Mouse (Mus musculus): ENCODE data around the gene Tuba4a. TPM values are rescaled to one million over a fixed set of nuclear protein-coding genes. Genes with fewer than 3 reads are reported as not detected.
A peak's percentile ranks its signal among the peaks of the same experiment; 100 is the strongest.

The Tuba4a gene
- total and polyA plus RNA-seq, 2 experiments from 2014 or later: 142 to 227 TPM

GRCm38 (mm10) chr1:75190577-75190976, 29.1 kb downstream of the Tuba4a start:
- peak overlapping the region; percentile 1; the same call in 1 of the 2 replicates for H3K9ac ChIP-seq (replicated peaks; ENCODE audit: low read depth, low read length)
- H3K4me3 ChIP-seq (ENCODE audit: low read depth, low read length): no peak overlapping the region
- H3K27ac ChIP-seq (ENCODE audit: low read depth): no peak overlapping the region
- H3K9me3 ChIP-seq (replicated peaks; ENCODE audit: control insufficient read depth, low read length): no peaks in the 10 kb centered on the region
- peaks cover 33% of the 10 kb centered on the region for H3K36me3 ChIP-seq (replicated peaks; ENCODE audit: control insufficient read depth, insufficient read depth, low read length)
- TF ChIP-seq CTCF (IDR thresholded peaks at IDR 0.05; ENCODE audit: low read depth) (no peak), EP300 (IDR thresholded peaks at IDR 0.05; ENCODE audit: low read depth) (no peak)
- no peaks in the 10 kb centered on the region for H3K27me3 ChIP-seq (ENCODE audit: control insufficient read depth, insufficient read depth, low read length)
- no peak for DNase-seq (ENCODE audit: low spot score)
- H3K4me2 ChIP-seq (ENCODE audit: low read depth, low read length): 0 out of 2 replicates have a peak overlapping the region, but pooled peaks have one; percentile 86
- H3K4me1 ChIP-seq (ENCODE audit: control insufficient read depth, insufficient read depth): peaks cover 18% of the 10 kb centered on the region
- WGBS: 44% methylated on average over 2 of the region's 2 CpGs
- no peak for ATAC-seq (ENCODE audit: insufficient read depth, low read depth)

GRCm38 (mm10) chr1:75187914-75188483, 31.7 kb downstream of the Tuba4a start:
- DNase-seq (ENCODE audit: low spot score) (no peak), ATAC-seq (ENCODE audit: insufficient read depth, low read depth) (no peak)
- TF ChIP-seq EP300 (IDR thresholded peaks at IDR 0.05; ENCODE audit: low read depth): no peak
- TF ChIP-seq CTCF (IDR thresholded peaks at IDR 0.05; ENCODE audit: low read depth): no peak
- Histone ChIP-seq H3K9ac (replicated peaks; ENCODE audit: low read depth, low read length) (no peak overlapping the region), H3K9me3 (replicated peaks; ENCODE audit: control insufficient read depth, low read length) (no peaks in the 10 kb centered on the region), H3K4me3 (ENCODE audit: low read depth, low read length) (no peak overlapping the region), H3K27me3 (ENCODE audit: control insufficient read depth, insufficient read depth, low read length) (no peaks in the 10 kb centered on the region), H3K4me1 (ENCODE audit: control insufficient read depth, insufficient read depth) (peaks cover 12% of the 10 kb centered on the region), H3K36me3 (replicated peaks; ENCODE audit: control insufficient read depth, insufficient read depth, low read length) (peaks cover 50% of the 10 kb centered on the region), H3K4me2 (ENCODE audit: low read depth, low read length) (no peak overlapping the region), H3K27ac (ENCODE audit: low read depth) (no peak overlapping the region)
- WGBS: 74% methylated on average over 2 of the region's 2 CpGs

- Histone ChIP-seq H3K9ac (replicated peaks; ENCODE audit: low read depth, low read length) (no peak overlapping the region), H3K27me3 (ENCODE audit: control insufficient read depth, insufficient read depth, low read length) (no peaks in the 10 kb centered on the region), H3K4me2 (ENCODE audit: low read depth, low read length) (no peak overlapping the region), H3K4me1 (ENCODE audit: control insufficient read depth, insufficient read depth) (peaks cover 8% of the 10 kb centered on the region), H3K9me3 (replicated peaks; ENCODE audit: control insufficient read depth, low read length) (no peaks in the 10 kb centered on the region), H3K36me3 (replicated peaks; ENCODE audit: control insufficient read depth, insufficient read depth, low read length) (peaks cover 59% of the 10 kb centered on the region), H3K27ac (ENCODE audit: low read depth) (no peak overlapping the region), H3K4me3 (ENCODE audit: low read depth, low read length) (no peak overlapping the region)
- no peak for DNase-seq (ENCODE audit: low spot score)
- ATAC-seq (ENCODE audit: insufficient read depth, low read depth): no peak
- TF ChIP-seq CTCF (IDR thresholded peaks at IDR 0.05; ENCODE audit: low read depth) (no peak), EP300 (IDR thresholded peaks at IDR 0.05; ENCODE audit: low read depth) (no peak)
These were observed 32.5 kb downstream of the Tuba4a start for GRCm38 (mm10) chr1:75187126-75187525.

- 93% methylated on average over 11 of the region's 11 CpGs for WGBS
- TF ChIP-seq EP300 (IDR thresholded peaks at IDR 0.05; ENCODE audit: low read depth) (no peak), CTCF (IDR thresholded peaks at IDR 0.05; ENCODE audit: low read depth) (no peak)
- H3K4me1 ChIP-seq (ENCODE audit: control insufficient read depth, insufficient read depth): no peaks in the 10 kb centered on the region
- H3K36me3 ChIP-seq (replicated peaks; ENCODE audit: control insufficient read depth, insufficient read depth, low read length): peaks cover 67% of the 10 kb centered on the region
- H3K4me3 ChIP-seq (ENCODE audit: low read depth, low read length): no peak overlapping the region
- no peaks in the 10 kb centered on the region for H3K9me3 ChIP-seq (replicated peaks; ENCODE audit: control insufficient read depth, low read length)
- H3K4me2 ChIP-seq (ENCODE audit: low read depth, low read length): no peak overlapping the region
- no peak overlapping the region for H3K9ac ChIP-seq (replicated peaks; ENCODE audit: low read depth, low read length)
- DNase-seq (ENCODE audit: low spot score) (no peak), ATAC-seq (ENCODE audit: insufficient read depth, low read depth) (no peak)
- H3K27ac ChIP-seq (ENCODE audit: low read depth): no peak overlapping the region
- H3K27me3 ChIP-seq (ENCODE audit: control insufficient read depth, insufficient read depth, low read length): no peaks in the 10 kb centered on the region
These were observed 34.2 kb downstream of the Tuba4a start for GRCm38 (mm10) chr1:75185495-75185894.

GRCm38 (mm10) chr1:75182160-75182559, 37.5 kb downstream of the Tuba4a start:
- no peak overlapping the region for H3K4me2 ChIP-seq (ENCODE audit: low read depth, low read length)
- H3K36me3 ChIP-seq (replicated peaks; ENCODE audit: control insufficient read depth, insufficient read depth, low read length): peaks cover 61% of the 10 kb centered on the region
- H3K4me3 ChIP-seq (ENCODE audit: low read depth, low read length): no peak overlapping the region
- DNase-seq (ENCODE audit: low spot score) (no peak), ATAC-seq (ENCODE audit: insufficient read depth, low read depth) (no peak)
- no peaks in the 10 kb centered on the region for H3K27me3 ChIP-seq (ENCODE audit: control insufficient read depth, insufficient read depth, low read length)
- no peaks in the 10 kb centered on the region for H3K9me3 ChIP-seq (replicated peaks; ENCODE audit: control insufficient read depth, low read length)
- peaks cover 9% of the 10 kb centered on the region; the same call in 1 of the 2 replicates for H3K4me1 ChIP-seq (ENCODE audit: control insufficient read depth, insufficient read depth)
- WGBS: 78% methylated on average over 4 of the region's 4 CpGs
- H3K9ac ChIP-seq (replicated peaks; ENCODE audit: low read depth, low read length): no peak overlapping the region
- TF ChIP-seq EP300 (IDR thresholded peaks at IDR 0.05; ENCODE audit: low read depth): no peak
- TF ChIP-seq CTCF (IDR thresholded peaks at IDR 0.05; ENCODE audit: low read depth): no peak; the same call in 1 of the 2 replicates
- no peak overlapping the region for H3K27ac ChIP-seq (ENCODE audit: low read depth)

GRCm38 (mm10) chr1:75181377-75181870, 38.2 kb downstream of the Tuba4a start:
- no peak overlapping the region for H3K4me3 ChIP-seq (ENCODE audit: low read depth, low read length)
- H3K36me3 ChIP-seq (replicated peaks; ENCODE audit: control insufficient read depth, insufficient read depth, low read length): peaks cover 55% of the 10 kb centered on the region
- no peak for ATAC-seq (ENCODE audit: insufficient read depth, low read depth)
- H3K27me3 ChIP-seq (ENCODE audit: control insufficient read depth, insufficient read depth, low read length): no peaks in the 10 kb centered on the region
- H3K4me1 ChIP-seq (ENCODE audit: control insufficient read depth, insufficient read depth): peaks cover 9% of the 10 kb centered on the region; the same call in 1 of the 2 replicates
- no peaks in the 10 kb centered on the region for H3K9me3 ChIP-seq (replicated peaks; ENCODE audit: control insufficient read depth, low read length)
- 80% methylated on average over 4 of the region's 4 CpGs for WGBS
- TF ChIP-seq CTCF (IDR thresholded peaks at IDR 0.05; ENCODE audit: low read depth) (no peak), EP300 (IDR thresholded peaks at IDR 0.05; ENCODE audit: low read depth) (no peak)
- H3K9ac ChIP-seq (replicated peaks; ENCODE audit: low read depth, low read length): no peak overlapping the region
- no peak for DNase-seq (ENCODE audit: low spot score)
- H3K27ac ChIP-seq (ENCODE audit: low read depth): no peak overlapping the region
- H3K4me2 ChIP-seq (ENCODE audit: low read depth, low read length): no peak overlapping the region

Measured in heart, postnatal 0 days (tissue).